Mouse (Mus musculus) MEL (cell line): Measurements from ENCODE around the gene Emc8. TPM values are rescaled to one million over a fixed set of nuclear protein-coding genes. Genes with fewer than 3 reads are reported as not detected.

Source experiments
- DNase-seq: peaks from one replicate; pipeline ENCODE4 v3.0.0; 2011; ENCODE audit warnings: low read depth, low spot score
- H3K27ac ChIP-seq: 2 replicates; pipeline ENCODE4 v1.5.1; 2012; ENCODE audit warnings: low read depth, mild to moderate bottlenecking, control low read depth, low read length, moderate library complexity; ENCODE audit not compliant: control insufficient read depth
- H3K27me3 ChIP-seq, 2 experiments: fragments of 150-350 bp in 1 of 2; sonication (generic) in 1 of 2; 2 replicates each; pipeline ENCODE4 v1.6.1; 2012; ENCODE audit warnings: low read length in 2 of 2, mild to moderate bottlenecking in 2 of 2, improper control_type of control experiment in 1 of 2, moderate library complexity in 1 of 2; ENCODE audit not compliant: insufficient read depth in 2 of 2, control insufficient read depth in 1 of 2
- H3K36me3 ChIP-seq, 2 experiments: 2 replicates each; pipeline ENCODE4 v1.6.1; 2012 to 2014; ENCODE audit warnings: low read length in 2 of 2, improper control_type of control experiment in 1 of 2, inconsistent platforms in 1 of 2, mild to moderate bottlenecking in 1 of 2; ENCODE audit not compliant: insufficient read depth in 2 of 2, control insufficient read depth in 1 of 2
- H3K4me1 ChIP-seq, 2 experiments: fragments of 150-350 bp in 1 of 2; sonication (generic) in 1 of 2; 2 replicates each; pipeline ENCODE4 v1.6.1; 2012; ENCODE audit warnings: low read length in 2 of 2, improper control_type of control experiment in 1 of 2, mild to moderate bottlenecking in 1 of 2; ENCODE audit not compliant: insufficient read depth in 2 of 2, control insufficient read depth in 1 of 2
- H3K4me3 ChIP-seq, 2 experiments: fragments of 150-350 bp in 1 of 2; sonication (generic) in 1 of 2; 2 replicates each; pipeline ENCODE4 v1.5.1; 2012; ENCODE audit warnings: low read depth in 2 of 2, low read length in 2 of 2, mild to moderate bottlenecking in 2 of 2, moderate library complexity in 2 of 2, control low read depth in 1 of 2, improper control_type of control experiment in 1 of 2; ENCODE audit not compliant: control insufficient read depth in 1 of 2, insufficient read depth in 1 of 2
- H3K79me2 ChIP-seq: 2 replicates; pipeline ENCODE4 v1.6.1; 2012; ENCODE audit warnings: mild to moderate bottlenecking, low read length, moderate library complexity; ENCODE audit not compliant: control insufficient read depth, poor library complexity, insufficient read depth
- H3K9ac ChIP-seq: 2 replicates; pipeline ENCODE4 v1.6.1; 2012; ENCODE audit warnings: low read depth, mild to moderate bottlenecking, control low read depth, low read length, moderate library complexity; ENCODE audit not compliant: control insufficient read depth, poor library complexity, severe bottlenecking
- H3K9me3 ChIP-seq: fragments of 150-350 bp; sonication (generic); replicated peaks from 2 replicates; pipeline ENCODE4 v1.6.1; 2012; ENCODE audit warnings: mild to moderate bottlenecking, low read length, improper control_type of control experiment, moderate library complexity; ENCODE audit not compliant: insufficient read depth
- BHLHE40 ChIP-seq: IDR thresholded peaks from 2 replicates; pipeline ENCODE4 v1.6.1; 2012; ENCODE audit warnings: low read depth, mild to moderate bottlenecking, inconsistent platforms, low read length, improper control_type of control experiment, borderline replicate concordance
- CHD2 ChIP-seq: IDR thresholded peaks from 2 replicates; pipeline ENCODE4 v1.6.1; 2011; ENCODE audit warnings: low read length, improper control_type of control experiment
- E2F4 ChIP-seq: IDR thresholded peaks from 2 replicates; pipeline ENCODE4 v1.6.1; 2011; ENCODE audit warnings: low read depth, low read length, improper control_type of control experiment, borderline replicate concordance
- GATA1 ChIP-seq: IDR thresholded peaks from 2 replicates; pipeline ENCODE4 v1.6.1; 2011; ENCODE audit warnings: low read depth, low read length, improper control_type of control experiment
- JUND ChIP-seq: IDR thresholded peaks from 2 replicates; pipeline ENCODE4 v1.6.1; 2011; ENCODE audit warnings: low read depth, mild to moderate bottlenecking, improper control_type of control experiment, low read length
- KAT2A ChIP-seq: conservative IDR thresholded peaks from 2 replicates; pipeline ENCODE4 v1.6.1; 2012; ENCODE audit warnings: low read depth, low read length, improper control_type of control experiment, inconsistent platforms
- MAFK ChIP-seq: IDR thresholded peaks from 2 replicates; pipeline ENCODE4 v1.6.1; 2011; ENCODE audit warnings: low read depth, mild to moderate bottlenecking, low read length, improper control_type of control experiment, borderline replicate concordance
- MAX ChIP-seq: IDR thresholded peaks from 2 replicates; pipeline ENCODE4 v1.6.1; 2011; ENCODE audit warnings: low read length, improper control_type of control experiment
- MAZ ChIP-seq: IDR thresholded peaks from 2 replicates; pipeline ENCODE4 v1.6.1; 2012; ENCODE audit warnings: low read depth, mild to moderate bottlenecking, inconsistent platforms, low read length, improper control_type of control experiment
- MEF2A ChIP-seq: IDR thresholded peaks from 2 replicates; pipeline ENCODE4 v1.6.1; 2014; ENCODE audit warnings: low read depth, mild to moderate bottlenecking, inconsistent platforms, low read length, improper control_type of control experiment; ENCODE audit not compliant: poor library complexity, insufficient replicate concordance, severe bottlenecking; ENCODE audit errors: extremely low read depth
- MXI1 ChIP-seq: IDR thresholded peaks from 2 replicates; pipeline ENCODE4 v1.6.1; 2011; ENCODE audit warnings: mild to moderate bottlenecking, low read depth, low read length, improper control_type of control experiment
- MYB ChIP-seq: IDR thresholded peaks from 2 replicates; pipeline ENCODE4 v1.6.1; 2011; ENCODE audit warnings: mild to moderate bottlenecking, low read depth, low read length, improper control_type of control experiment
- POLR2A ChIP-seq, 2 experiments: IDR thresholded peaks; 2 replicates each; pipeline ENCODE4 v1.6.1; 2011 to 2012; ENCODE audit warnings: low read length in 2 of 2, mild to moderate bottlenecking in 2 of 2, control low read depth in 1 of 2, improper control_type of control experiment in 1 of 2, low read depth in 1 of 2, moderate library complexity in 1 of 2; ENCODE audit not compliant: control insufficient read depth in 1 of 2, insufficient read depth in 1 of 2, poor library complexity in 1 of 2
- POLR2AphosphoS5 ChIP-seq: IDR thresholded peaks from 2 replicates; pipeline ENCODE4 v1.6.1; 2012; ENCODE audit warnings: low read depth, borderline replicate concordance, mild to moderate bottlenecking, inconsistent platforms, low read length, moderate library complexity, mixed read lengths
- SIN3A ChIP-seq: IDR thresholded peaks from 2 replicates; pipeline ENCODE4 v1.6.1; 2012; ENCODE audit warnings: low read length, improper control_type of control experiment, inconsistent platforms
- SMC3 ChIP-seq: IDR thresholded peaks from 2 replicates; pipeline ENCODE4 v1.6.1; 2011; ENCODE audit warnings: low read depth, low read length, improper control_type of control experiment
- TAL1 ChIP-seq: IDR thresholded peaks from 2 replicates; pipeline ENCODE4 v1.6.1; 2012; ENCODE audit warnings: mild to moderate bottlenecking, inconsistent platforms, low read length, moderate library complexity, mixed read lengths
- TCF12 ChIP-seq: IDR thresholded peaks from 2 replicates; pipeline ENCODE4 v1.6.1; 2014; ENCODE audit warnings: low read depth, mild to moderate bottlenecking, inconsistent platforms, low read length, improper control_type of control experiment, moderate library complexity
- UBTF ChIP-seq: IDR thresholded peaks from 2 replicates; pipeline ENCODE4 v1.6.1; 2012; ENCODE audit warnings: low read depth, mild to moderate bottlenecking, inconsistent platforms, low read length, improper control_type of control experiment, moderate library complexity, borderline replicate concordance; ENCODE audit not compliant: insufficient read depth
- USF1 ChIP-seq: IDR thresholded peaks from 2 replicates; pipeline ENCODE4 v1.6.1; 2014; ENCODE audit warnings: low read depth, mild to moderate bottlenecking, inconsistent platforms, low read length, improper control_type of control experiment, moderate library complexity
- USF2 ChIP-seq, 2 experiments: IDR thresholded peaks; 2 replicates each; pipeline ENCODE4 v1.6.1; 2011 to 2012; ENCODE audit warnings: improper control_type of control experiment in 2 of 2, low read length in 2 of 2, borderline replicate concordance in 1 of 2, inconsistent platforms in 1 of 2, low read depth in 1 of 2, mild to moderate bottlenecking in 1 of 2; ENCODE audit not compliant: insufficient read depth in 1 of 2
- ZC3H11A ChIP-seq: IDR thresholded peaks from 2 replicates; pipeline ENCODE4 v1.6.1; 2012; ENCODE audit warnings: low read depth, mild to moderate bottlenecking, inconsistent platforms, low read length, improper control_type of control experiment
- ZKSCAN1 ChIP-seq: IDR thresholded peaks from 2 replicates; pipeline ENCODE4 v1.6.1; 2012; ENCODE audit warnings: low read depth, mild to moderate bottlenecking, inconsistent platforms, low read length, improper control_type of control experiment, moderate library complexity
- ZMIZ1 ChIP-seq: IDR thresholded peaks from 2 replicates; pipeline ENCODE4 v1.6.1; 2012; ENCODE audit warnings: low read depth, mild to moderate bottlenecking, inconsistent platforms, low read length, improper control_type of control experiment, moderate library complexity
- ZNF384 ChIP-seq: IDR thresholded peaks from 2 replicates; pipeline ENCODE4 v1.6.1; 2012; ENCODE audit warnings: low read depth, mild to moderate bottlenecking, inconsistent platforms, low read length, improper control_type of control experiment
- polyA plus RNA-seq, 2 experiments: library from polyadenylated mRNA; stranded (reverse) in 1 of 2; unstranded in 1 of 2; fragments of >175 nt in 1 of 2; fragments of >200 nt in 1 of 2; gene quantifications; 2 replicates each; pipeline versions ENCODE4 v1.2.1 to v1.2.4; 2012; ENCODE audit warnings: low replicate concordance in 2 of 2, low read depth in 1 of 2; ENCODE audit not compliant: insufficient read length in 2 of 2, insufficient read depth in 1 of 2, missing spikeins in 1 of 2
- total RNA-seq: library from RNA; depleted of rRNA; stranded (reverse); fragments of 300-350 nt; gene quantifications from 2 replicates; pipeline ENCODE4 v1.2.3, GENCODE M21; 2012

Gene Emc8
- total and polyA plus RNA-seq, 3 experiments: 180 to 269 TPM; not detected in 1

- Histone ChIP-seq H3K9me3 (no peaks in the 10 kb centered on the region), H3K27me3 (no peaks in the 10 kb centered on the region), H3K27ac (no peak overlapping the region), H3K4me1 (no peaks in the 10 kb centered on the region), H3K79me2 (no peaks in the 10 kb centered on the region), H3K9ac (no peak overlapping the region), H3K36me3 (no peaks in the 10 kb centered on the region), H3K4me3 (no peak overlapping the region)
- no peak for DNase-seq
- TF ChIP-seq JUND (no peak), SMC3 (no peak), MEF2A (no peak), USF1 (no peak), KAT2A (no peak), UBTF (no peak), E2F4 (no peak), ZMIZ1 (no peak), BHLHE40 (no peak), ZKSCAN1 (no peak), CHD2 (no peak)
Observed at GRCm38 (mm10) chr8:120686576-120686975, 18.2 kb upstream of the Emc8 start.

GRCm38 (mm10) chr8:120686051-120686450 lies 17.7 kb upstream of the Emc8 start:
- no peak for DNase-seq
- H3K9ac ChIP-seq: no peak overlapping the region
- no peak overlapping the region for H3K4me3 ChIP-seq
- H3K27me3 ChIP-seq: no peaks in the 10 kb centered on the region
- TF ChIP-seq ZC3H11A (no peak), GATA1 (no peak), POLR2A (IDR thresholded peaks at IDR 0.05; ENCODE audit: control insufficient read depth in 1 of 2, insufficient read depth in 1 of 2, low read depth in 1 of 2, low read length in 2 of 2, poor library complexity in 1 of 2) (no peak), MXI1 (no peak), SIN3A (no peak), TCF12 (no peak), POLR2AphosphoS5 (no peak), E2F4 (no peak), USF1 (no peak), ZMIZ1 (no peak), KAT2A (no peak), USF2 (IDR thresholded peaks at IDR 0.05; ENCODE audit: borderline replicate concordance in 1 of 2, insufficient read depth in 1 of 2, low read depth in 1 of 2, low read length in 2 of 2) (no peak), TAL1 (no peak), MAFK (no peak), MAZ (no peak), MAX (no peak), MYB (no peak), ZNF384 (no peak), UBTF (no peak)
- H3K27ac ChIP-seq: no peak overlapping the region
- no peaks in the 10 kb centered on the region for H3K79me2 ChIP-seq
- H3K9me3 ChIP-seq: no peaks in the 10 kb centered on the region
- H3K36me3 ChIP-seq: no peaks in the 10 kb centered on the region
- no peaks in the 10 kb centered on the region for H3K4me1 ChIP-seq
